In the genomic region with DNA sequence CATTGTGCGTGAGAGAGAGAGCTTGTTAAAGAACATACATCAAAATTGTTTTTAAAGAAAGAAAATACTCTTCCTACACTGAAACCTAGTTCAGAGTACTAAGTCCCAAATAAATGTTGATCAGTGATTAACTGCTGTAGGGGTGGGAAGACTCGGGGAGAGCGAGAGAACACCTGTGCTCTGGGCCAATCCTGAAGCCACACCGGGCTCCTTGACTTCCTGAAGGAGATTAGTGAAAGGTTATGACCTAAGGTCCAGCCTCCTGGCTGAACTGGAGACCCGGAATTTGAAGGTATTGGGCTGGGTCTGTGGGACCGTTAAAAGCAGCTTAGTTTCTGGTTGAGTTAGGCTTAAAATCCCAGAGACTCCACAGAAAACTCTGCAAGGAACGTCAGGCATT, we compare ENCODE assay signal across 12 mouse cellular contexts. TPM values are rescaled to one million over a fixed set of nuclear protein-coding genes. Genes with fewer than 3 reads are reported as not detected.
"Had no signal": no experiment of that assay in that cellular context is flagged by ENCODE, and none has a peak within 500 bp of the region (broad histone marks: within the 10 kb centered on the region; RNA-seq: fewer than 3 reads in every experiment).

No protein-coding gene starts in this region.

- H3K36me3 ChIP-seq: liver, embryonic 13.5 days had no signal

- H3K4me2 ChIP-seq: liver, embryonic 13.5 days; midbrain, embryonic 11.5 days had no signal

- H3K9ac ChIP-seq: liver, embryonic 13.5 days had no signal

- H3K4me1 ChIP-seq: liver, embryonic 13.5 days had no signal

- H3K27ac ChIP-seq: left cerebral cortex, adult 2 months; liver, embryonic 13.5 days had no signal

- DNase-seq: layer of hippocampus, postnatal 36 days; liver, embryonic 13.5 days; lung, adult 2 months; lung, postnatal 14 days; lung, postnatal 4 days; midbrain, embryonic 14.5 days; thymus, adult 18-20 months; thymus, postnatal 36 days had no signal

- ATAC-seq: intestine, postnatal 0 days had no signal

- H3K4me3 ChIP-seq: left cerebral cortex, adult 2 months; liver, embryonic 13.5 days had no signal

- H3K9me3 ChIP-seq: liver, embryonic 13.5 days had no signal

- H3K27me3 ChIP-seq: liver, embryonic 13.5 days had no signal

RNA-seq across cellular contexts. Expression of a gene that starts 37.3 kb away (rescaled TPM):
- polyA plus RNA-seq: intestine, postnatal 0 days; lung, embryonic 16.5 days had no signal
